Comparison of ENCODE assay signal across 8 mouse cellular contexts in genomic region chr13:23529480-23530165, GRCm38 (mm10). TPM values are rescaled to one million over a fixed set of nuclear protein-coding genes. Genes with fewer than 3 reads are reported as not detected.
A peak's percentile ranks its signal among the peaks of the same experiment; 100 is the strongest.
DNase-seq lines count a peak whose midpoint lies in the region; ATAC-seq and TF ChIP-seq lines count a peak whose summit lies in the region.

No protein-coding gene starts in this region.

- peaks cover 13% of the 10 kb centered on the region for H3K36me3 ChIP-seq in heart, adult 2 months (ENCODE audit: control insufficient read depth, insufficient read depth, low read length)
- H3K36me3 ChIP-seq in G1E (replicated peaks): no peaks in the 10 kb centered on the region
- H3K36me3 ChIP-seq in hindbrain, embryonic 10.5 days: no peaks in the 10 kb centered on the region
- no peaks in the 10 kb centered on the region for H3K36me3 ChIP-seq in macrophage (ENCODE audit: inconsistent target)

- intact Hi-C loops in heart, adult 2 months (cut with DNase I): loop anchor here (1.0 to 5.0 kb wide), 6 partner anchors 10 to 1502 kb away; partner anchors contain the start of genes Hist1h1e, Hist1h2be and Hist1h3f

- 24% methylated on average over 2 of the region's 2 CpGs for WGBS in heart, adult 2 months
- 42% methylated on average over 2 of the region's 2 CpGs for WGBS in hindbrain, embryonic 10.5 days
- 26% methylated on average over 2 of the region's 2 CpGs for WGBS in macrophage (ENCODE audit: missing documents)

- TF ChIP-seq EP300 in heart, adult 2 months (IDR thresholded peaks at IDR 0.05; ENCODE audit: insufficient read depth, low read depth, low read length): no peak

- no peaks in the 10 kb centered on the region for H3K79me2 ChIP-seq in heart, adult 2 months (replicated peaks; ENCODE audit: control insufficient read depth, insufficient read depth, low read length)
- H3K79me2 ChIP-seq in macrophage (ENCODE audit: inconsistent target): no peaks in the 10 kb centered on the region

- peak overlapping the region; percentile 86 for H3K4me3 ChIP-seq in heart, adult 2 months
- H3K4me3 ChIP-seq in G1E (ENCODE audit: low read depth, low read length): peak overlapping the region; percentile 35; the same call in 1 of the 2 replicates
- H3K4me3 ChIP-seq in hindbrain, embryonic 10.5 days: peak overlapping the region; percentile 64
- peak overlapping the region; percentile 58 for H3K4me3 ChIP-seq in macrophage (ENCODE audit: inconsistent target)

- H3K27ac ChIP-seq in heart, adult 2 months: peak overlapping the region; percentile 97
- H3K27ac ChIP-seq in hindbrain, embryonic 10.5 days: peak overlapping the region; percentile 98
- H3K27ac ChIP-seq in macrophage: peak overlapping the region; percentile 91; the same call in 1 of the 2 replicates

- H3K27me3 ChIP-seq in heart, adult 2 months (ENCODE audit: control insufficient read depth, insufficient read depth, low read length): no peaks in the 10 kb centered on the region
- no peaks in the 10 kb centered on the region for H3K27me3 ChIP-seq in G1E (ENCODE audit: insufficient read depth, low read length)
- H3K27me3 ChIP-seq in hindbrain, embryonic 10.5 days (ENCODE audit: insufficient read depth, poor library complexity, severe bottlenecking): no peaks in the 10 kb centered on the region

- H3K4me1 ChIP-seq in heart, adult 2 months (ENCODE audit: control insufficient read depth, insufficient read depth, low read length): peaks cover 4% of the 10 kb centered on the region
- peaks cover 40% of the 10 kb centered on the region for H3K4me1 ChIP-seq in G1E (ENCODE audit: insufficient read depth, low read depth, low read length)
- peaks cover 51% of the 10 kb centered on the region for H3K4me1 ChIP-seq in hindbrain, embryonic 10.5 days (replicated peaks)

- ATAC-seq in G1E (ENCODE audit: extremely low read depth, insufficient number of reproducible peaks, low FRiP score, poor library complexity, severe bottlenecking): no peak

- no peak for TF ChIP-seq CTCF in heart, adult 2 months (IDR thresholded peaks at IDR 0.05)
- no peak for TF ChIP-seq CTCF in G1E (IDR thresholded peaks at IDR 0.05; ENCODE audit: low read depth, low read length)

- H3K9ac ChIP-seq in heart, adult 2 months (ENCODE audit: low read depth, low read length): no peak overlapping the region

- DNase-seq in heart, adult 2 months: no peak
- DNase-seq in heart, adult 18-20 months: no peak
- no peak for DNase-seq in G1E (ENCODE audit: low spot score)
- no peak for DNase-seq in hindbrain, embryonic 10.5 days (ENCODE audit: low spot score)
- DNase-seq in thymus, postnatal 0 days (ENCODE audit: low spot score): no peak
- no peak for DNase-seq in right cerebral cortex, postnatal 4 days
- no peak for DNase-seq in cerebellum, adult 9-11 months

- TF ChIP-seq POLR2A in heart, adult 2 months (IDR thresholded peaks at IDR 0.05; ENCODE audit: insufficient read depth, low read depth, low read length): no peak

- no peaks in the 10 kb centered on the region for H3K9me3 ChIP-seq in G1E (replicated peaks)
- H3K9me3 ChIP-seq in hindbrain, embryonic 10.5 days: no peaks in the 10 kb centered on the region

RNA-seq across cellular contexts. Expression of gene Hist1h4h, which starts 1.2 kb away (rescaled TPM):
- total RNA-seq in heart, adult 2 months (2021): 100 to 1,000 TPM; 212 to 239 TPM
- polyA plus RNA-seq in heart, adult 2 months (2012; rRNA removed): 53.1 and 61.9 TPM in 2 replicates
- 100 to 1,000 TPM; 225 to 244 TPM for total RNA-seq in heart, adult 18-20 months (2021)
- total RNA-seq in G1E (2014; fragmentation: Nextera tagmentation) (309 and 344 TPM in 2 replicates), G1E (2017) (843 and 1,115 TPM in 2 replicates)
- polyA plus RNA-seq in G1E (2012) (11.0 and 66.6 TPM in 2 replicates), macrophage (2018) (1.0 to 1.9 TPM in 2 of 3 replicates, not detected in the other)
- polyA plus RNA-seq in hindbrain, embryonic 10.5 days (2016; fragmentation: Nextera tagmentation; extraction: Ambion mirVana): 5.8 and 7.4 TPM in 2 replicates
- total RNA-seq in macrophage (2018; cell fraction: chromatin; rRNA removed): 10 to 100 TPM in 17 of 26 experiments, 1 to 10 TPM in 7, not detected in 2; 2.5 to 65.3 (median 15.5) TPM
- total RNA-seq in macrophage (2018; cell fraction: cytosol; rRNA removed): 100 to 1,000 TPM in 8 of 26 experiments, 10 to 100 TPM in 18; 16.2 to 226 (median 79.6) TPM
- 100 to 1,000 TPM in 1 of 26 experiments, 10 to 100 TPM in 22, 1 to 10 TPM in 3; 3.2 to 104 (median 26.4) TPM for total RNA-seq in macrophage (2018; cell fraction: nucleus; rRNA removed)
- 24.2 and 31.5 TPM in 2 replicates for polyA plus RNA-seq in thymus, postnatal 0 days (2015; fragmentation: Nextera tagmentation; extraction: Ambion mirVana)

RNA-seq across cellular contexts. Expression of gene Hist1h2af, which starts 4.1 kb away (rescaled TPM):
- total RNA-seq in heart, adult 2 months (2021): 1 to 10 TPM; 4.4 to 9.8 TPM
- polyA plus RNA-seq in heart, adult 2 months (2012; rRNA removed): 1.9 and 2.0 TPM in 2 replicates
- 10 to 100 TPM in 1 of 2 experiments, 1 to 10 TPM in 1; 6.3 to 16.6 TPM for total RNA-seq in heart, adult 18-20 months (2021)
- 510 and 530 TPM in 2 replicates for total RNA-seq in G1E (2014; fragmentation: Nextera tagmentation)
- 1,417 and 2,284 TPM in 2 replicates for total RNA-seq in G1E (2017)
- 1,681 and 3,392 TPM in 2 replicates for polyA plus RNA-seq in G1E (2012)
- 7.8 and 9.2 TPM in 2 replicates for polyA plus RNA-seq in hindbrain, embryonic 10.5 days (2016; fragmentation: Nextera tagmentation; extraction: Ambion mirVana)
- total RNA-seq in macrophage (2018; cell fraction: chromatin; rRNA removed): 10 to 100 TPM in 2 of 26 experiments, 1 to 10 TPM in 5, not detected in 19; 3.1 to 25.0 (median 5.3) TPM
- total RNA-seq in macrophage (2018; cell fraction: cytosol; rRNA removed): 10 to 100 TPM in 15 of 26 experiments, 1 to 10 TPM in 11; 2.6 to 50.6 (median 16.0) TPM
- 10 to 100 TPM in 1 of 26 experiments, 1 to 10 TPM in 14, not detected in 11; 2.4 to 22.9 (median 4.9) TPM for total RNA-seq in macrophage (2018; cell fraction: nucleus; rRNA removed)
- polyA plus RNA-seq in macrophage (2018): not detected in 3 replicates
- polyA plus RNA-seq in thymus, postnatal 0 days (2015; fragmentation: Nextera tagmentation; extraction: Ambion mirVana): 32.3 and 49.5 TPM in 2 replicates

RNA-seq across cellular contexts. Expression of gene Hist1h3g, which starts 5.6 kb away (rescaled TPM):
- total RNA-seq in heart, adult 2 months (2021): 1 to 10 TPM in 1 of 2 experiments, under 1 TPM in 1; 0.94 to 2.1 TPM
- polyA plus RNA-seq in heart, adult 2 months (2012; rRNA removed): 0.80 and 1.8 TPM in 2 replicates
- total RNA-seq in heart, adult 18-20 months (2021): 1 to 10 TPM; 3.1 TPM
- total RNA-seq in G1E (2014; fragmentation: Nextera tagmentation) (647 and 719 TPM in 2 replicates), G1E (2017) (217 and 302 TPM in 2 replicates)
- polyA plus RNA-seq in G1E (2012) (12.1 and 32.9 TPM in 2 replicates), macrophage (2018) (not detected in 3 replicates)
- polyA plus RNA-seq in hindbrain, embryonic 10.5 days (2016; fragmentation: Nextera tagmentation; extraction: Ambion mirVana): 3.3 and 6.0 TPM in 2 replicates
- 1 to 10 TPM in 3 of 26 experiments, not detected in 23; 2.6 to 6.9 (median 3.0) TPM for total RNA-seq in macrophage (2018; cell fraction: chromatin; rRNA removed)
- total RNA-seq in macrophage (2018; cell fraction: cytosol; rRNA removed): 10 to 100 TPM in 3 of 26 experiments, 1 to 10 TPM in 21, under 1 TPM in 2; 0.91 to 17.1 (median 3.1) TPM
- 1 to 10 TPM in 3 of 26 experiments, not detected in 23; 2.4 to 9.1 (median 2.4) TPM for total RNA-seq in macrophage (2018; cell fraction: nucleus; rRNA removed)
- 27.6 and 43.7 TPM in 2 replicates for polyA plus RNA-seq in thymus, postnatal 0 days (2015; fragmentation: Nextera tagmentation; extraction: Ambion mirVana)

RNA-seq across cellular contexts. Expression of gene Hist1h2bh, which starts 13.6 kb away (rescaled TPM):
- total RNA-seq in heart, adult 2 months (2021): 1 to 10 TPM; 1.1 to 1.2 TPM
- polyA plus RNA-seq in heart, adult 2 months (2012; rRNA removed): 0.29 and 0.61 TPM in 2 replicates
- 1 to 10 TPM; 1.1 to 1.5 TPM for total RNA-seq in heart, adult 18-20 months (2021)
- total RNA-seq in G1E (2014; fragmentation: Nextera tagmentation) (32.7 and 41.6 TPM in 2 replicates), G1E (2017) (77.6 and 126 TPM in 2 replicates)
- polyA plus RNA-seq in G1E (2012) (0.91 and 4.9 TPM in 2 replicates), macrophage (2018) (0.09 to 0.34 TPM (median 0.15 TPM) in 3 replicates)
- polyA plus RNA-seq in hindbrain, embryonic 10.5 days (2016; fragmentation: Nextera tagmentation; extraction: Ambion mirVana): 0.51 and 1.1 TPM in 2 replicates
- 1 to 10 TPM in 1 of 26 experiments, under 1 TPM in 7, not detected in 18; 0.51 to 1.7 (median 0.67) TPM for total RNA-seq in macrophage (2018; cell fraction: chromatin; rRNA removed)
- total RNA-seq in macrophage (2018; cell fraction: cytosol; rRNA removed): 1 to 10 TPM in 22 of 26 experiments, under 1 TPM in 4; 0.50 to 6.2 (median 1.7) TPM
- total RNA-seq in macrophage (2018; cell fraction: nucleus; rRNA removed): 1 to 10 TPM in 3 of 26 experiments, under 1 TPM in 10, not detected in 13; 0.24 to 2.9 (median 0.72) TPM
- polyA plus RNA-seq in thymus, postnatal 0 days (2015; fragmentation: Nextera tagmentation; extraction: Ambion mirVana): 1.6 and 1.9 TPM in 2 replicates

RNA-seq across cellular contexts. Expression of gene Hist1h3f, which starts 14.2 kb away (rescaled TPM):
- total RNA-seq in heart, adult 2 months (2021): 1 to 10 TPM; 5.1 to 5.5 TPM
- 0.94 and 1.1 TPM in 2 replicates for polyA plus RNA-seq in heart, adult 2 months (2012; rRNA removed)
- total RNA-seq in heart, adult 18-20 months (2021): 1 to 10 TPM; 4.9 to 6.3 TPM
- total RNA-seq in G1E (2014; fragmentation: Nextera tagmentation) (125 and 143 TPM in 2 replicates), G1E (2017) (96.8 and 187 TPM in 2 replicates)
- polyA plus RNA-seq in G1E (2012) (1.8 and 12.3 TPM in 2 replicates), macrophage (2018) (not detected in 3 replicates)
- 0.92 and 1.1 TPM in 2 replicates for polyA plus RNA-seq in hindbrain, embryonic 10.5 days (2016; fragmentation: Nextera tagmentation; extraction: Ambion mirVana)
- total RNA-seq in macrophage (2018; cell fraction: chromatin; rRNA removed): 1 to 10 TPM in 12 of 26 experiments, under 1 TPM in 3, not detected in 11; 0.66 to 8.1 (median 1.7) TPM
- total RNA-seq in macrophage (2018; cell fraction: cytosol; rRNA removed): 10 to 100 TPM in 8 of 26 experiments, 1 to 10 TPM in 17, under 1 TPM in 1; 0.94 to 20.0 (median 7.1) TPM
- total RNA-seq in macrophage (2018; cell fraction: nucleus; rRNA removed): 1 to 10 TPM in 13 of 26 experiments, under 1 TPM in 7, not detected in 6; 0.48 to 6.5 (median 1.5) TPM
- 4.8 and 9.0 TPM in 2 replicates for polyA plus RNA-seq in thymus, postnatal 0 days (2015; fragmentation: Nextera tagmentation; extraction: Ambion mirVana)

Comparison
In these comparisons a context has a peak if more than half of its experiments do, and no peak if none do; other contexts are left out.
1. H3K4me3 ChIP-seq: peak in every context shown above with its lines; median percentile 86 in heart, adult 2 months; 64 in hindbrain, embryonic 10.5 days; 58 in macrophage; 35 in G1E.
2. RNA of gene Hist1h2af, which starts 4.1 kb away (polyA plus RNA-seq): 1,681 to 3,392 TPM in G1E; 32.3 to 49.5 TPM in thymus, postnatal 0 days, 7.8 to 9.2 TPM in hindbrain, embryonic 10.5 days, 1.9 to 2.0 TPM in heart, adult 2 months and not detected in macrophage; every median in the first group is over 10 times any median in the second.
3. Peak in every context shown above with its lines, with median percentiles within 50 percentile points of each other: H3K27ac ChIP-seq.